Mouse (Mus musculus) frontal cortex, postnatal 25 days (tissue): ENCODE results near the gene Hist1h2bh.
"Not testable (repeated sequence)": the region's sequence is repeated elsewhere in the genome, so short reads cannot be mapped to it uniquely, and the experiment has no call there.

ENCODE experiments used
- DNase-seq, 2 experiments: peaks; one replicate each; pipeline ENCODE4 v3.0.0; 2022; ENCODE audit warnings: low spot score in 2 of 2

The Hist1h2bh gene

DNA sequence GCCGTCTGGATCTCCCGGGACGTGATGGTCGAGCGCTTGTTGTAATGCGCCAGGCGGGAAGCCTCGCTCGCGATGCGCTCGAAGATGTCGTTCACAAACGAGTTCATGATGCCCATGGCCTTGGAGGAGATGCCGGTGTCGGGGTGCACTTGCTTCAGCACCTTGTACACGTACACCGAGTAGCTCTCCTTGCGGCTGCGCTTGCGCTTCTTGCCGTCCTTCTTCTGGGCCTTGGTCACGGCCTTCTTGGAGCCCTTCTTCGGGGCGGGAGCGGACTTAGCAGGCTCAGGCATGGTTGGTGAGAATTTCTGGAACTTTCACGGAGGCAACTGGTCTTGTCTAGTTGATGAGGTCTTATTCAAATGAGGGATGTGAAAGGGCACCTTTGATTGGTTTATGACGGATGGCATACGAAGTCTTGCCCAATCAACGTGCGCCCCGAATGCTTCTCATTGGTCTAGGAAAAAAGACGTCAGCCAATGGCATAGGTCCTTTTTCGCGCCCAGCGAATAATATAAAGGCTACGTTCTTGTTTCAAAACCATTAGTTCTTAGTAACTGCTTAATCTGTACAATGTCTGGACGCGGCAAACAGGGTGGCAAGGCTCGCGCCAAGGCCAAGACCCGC, 30.8 kb upstream of the Hist1h2bh start, which contains the start of the genes Hist1h2bf and Hist1h2ad:
Gene Hist1h2bf, minus strand, starts transcription at position 299 of the 627 bp plus-strand sequence.
Gene Hist1h2ad, plus strand, starts transcription at position 484 of the 627 bp plus-strand sequence.
- DNase-seq = peak; percentile 78 to 87

DNA sequence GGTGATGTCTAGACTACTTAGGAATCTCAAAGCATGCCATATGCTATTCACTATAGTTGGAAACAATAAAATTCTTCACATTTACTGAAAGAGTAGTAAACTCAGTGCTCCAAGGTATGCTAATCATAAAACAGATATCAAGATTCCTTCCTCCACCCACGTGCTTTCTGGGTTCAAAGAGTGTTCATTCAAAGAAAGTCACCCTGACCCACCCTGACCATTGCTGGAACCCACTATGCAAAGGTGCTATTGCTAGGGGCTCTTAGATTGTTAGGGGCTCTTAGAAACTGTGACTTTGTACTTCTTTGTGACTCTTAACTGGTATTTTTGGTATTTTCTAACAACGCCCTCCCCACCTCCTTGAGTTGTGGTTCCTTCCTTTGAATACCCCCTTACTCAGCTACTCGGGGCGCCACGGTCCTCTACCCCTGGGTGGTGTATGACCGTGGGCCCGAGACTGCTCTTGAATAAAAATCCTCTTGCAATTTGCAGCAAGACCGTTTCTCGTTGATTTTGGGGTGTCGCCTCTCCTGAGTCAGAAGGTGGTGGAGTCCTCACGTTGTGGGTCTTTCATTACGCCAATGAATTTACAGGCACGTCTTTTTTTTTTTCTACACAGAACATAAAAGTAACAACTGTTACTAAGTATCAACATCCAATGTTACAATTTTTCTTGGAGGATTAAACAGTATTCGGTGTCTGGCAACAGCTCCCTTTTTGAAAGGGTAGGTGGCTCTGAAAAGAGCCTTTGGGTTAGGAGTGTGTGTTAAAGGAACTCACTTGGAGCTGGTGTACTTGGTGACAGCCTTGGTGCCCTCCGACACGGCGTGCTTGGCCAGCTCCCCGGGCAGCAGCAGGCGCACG, 30.1 kb upstream of the Hist1h2bh start:
- DNase-seq = not testable (repeated sequence)

DNA sequence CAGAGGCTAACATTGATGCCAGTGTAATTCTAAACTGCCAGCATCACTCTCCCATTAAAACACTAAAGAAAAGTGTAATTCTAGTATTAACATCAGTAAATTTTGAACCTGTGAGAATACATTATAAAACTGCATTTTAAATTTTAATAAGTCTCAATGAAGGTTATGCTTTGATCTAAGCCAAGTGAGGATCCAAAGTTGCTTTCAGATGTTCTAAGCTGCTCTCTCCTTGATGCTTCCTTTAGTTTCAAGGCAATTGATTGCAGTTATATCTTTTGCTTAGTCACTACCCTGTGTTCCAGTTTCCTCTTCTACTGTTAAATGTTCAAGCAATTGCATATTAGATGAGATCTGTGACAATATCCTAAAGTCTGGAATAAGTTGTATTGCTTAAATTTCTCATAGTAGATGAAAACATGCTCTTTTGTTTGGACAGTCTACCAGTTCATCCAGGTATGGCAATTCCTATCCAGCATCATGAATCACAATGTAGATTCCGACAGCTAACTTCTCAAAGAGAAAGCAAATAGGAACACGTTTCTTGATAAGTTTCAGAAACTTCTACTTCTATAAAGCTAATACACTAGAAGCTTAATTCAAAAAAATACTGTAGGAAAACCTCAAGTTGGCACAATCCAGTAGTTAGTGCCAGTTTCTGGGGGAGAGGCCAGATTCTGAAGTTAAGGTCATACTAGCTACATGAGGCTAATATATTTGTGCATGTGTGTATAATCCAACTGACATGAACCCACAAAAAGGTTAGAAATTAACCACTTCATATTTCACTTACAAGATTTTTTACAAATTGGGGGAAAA, 29.2 kb upstream of the Hist1h2bh start:
- no peak for DNase-seq

DNA sequence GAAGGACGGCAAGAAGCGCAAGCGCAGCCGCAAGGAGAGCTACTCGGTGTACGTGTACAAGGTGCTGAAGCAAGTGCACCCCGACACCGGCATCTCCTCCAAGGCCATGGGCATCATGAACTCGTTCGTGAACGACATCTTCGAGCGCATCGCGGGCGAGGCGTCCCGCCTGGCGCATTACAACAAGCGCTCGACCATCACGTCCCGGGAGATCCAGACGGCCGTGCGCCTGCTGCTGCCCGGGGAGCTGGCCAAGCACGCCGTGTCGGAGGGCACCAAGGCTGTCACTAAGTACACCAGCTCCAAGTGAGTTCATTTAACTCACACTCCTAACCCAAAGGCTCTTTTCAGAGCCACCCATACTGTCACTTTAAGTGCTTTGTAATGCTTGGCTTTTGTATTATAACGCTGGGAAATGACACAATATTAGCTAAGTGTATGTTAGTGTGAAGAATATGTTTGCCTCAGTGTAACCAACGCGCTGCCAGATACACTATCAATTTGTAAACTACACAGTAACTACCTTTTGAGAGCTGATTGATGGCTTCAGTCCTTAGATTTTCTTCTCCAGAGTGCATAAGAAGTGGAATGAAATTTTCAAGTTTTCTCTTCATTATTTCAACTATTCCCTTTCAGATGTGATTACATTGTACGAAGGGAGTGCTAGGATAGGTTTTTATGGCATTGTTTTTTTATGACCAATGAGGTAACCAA, 28.5 kb upstream of the Hist1h2bh start:
- not testable (repeated sequence) for DNase-seq

DNA sequence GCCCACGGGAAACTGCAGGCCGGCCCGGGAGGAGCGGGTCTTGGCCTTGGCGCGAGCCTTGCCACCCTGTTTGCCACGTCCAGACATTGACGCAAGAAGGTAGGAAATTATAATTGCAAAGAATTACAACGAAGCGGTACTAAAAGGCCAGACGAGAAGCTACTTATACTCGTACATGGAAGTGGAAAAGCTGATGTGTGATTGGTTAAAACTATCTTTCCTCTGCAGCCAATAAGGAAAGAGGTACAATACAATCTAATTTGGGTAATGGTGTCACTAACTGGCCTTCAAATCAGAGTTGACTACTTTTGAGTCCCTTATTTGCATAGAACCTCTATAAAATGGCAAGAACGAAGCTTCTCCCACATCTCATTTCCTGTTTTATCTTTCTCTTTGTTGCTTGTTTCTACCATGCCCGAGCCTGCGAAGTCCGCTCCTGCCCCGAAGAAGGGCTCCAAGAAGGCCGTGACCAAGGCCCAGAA, 27.9 kb upstream of the Hist1h2bh start, which contains the start of the genes Hist1h2ae and Hist1h2bg:
Gene Hist1h2ae, minus strand, starts transcription at position 199 of the 482 bp plus-strand sequence.
Gene Hist1h2bg, plus strand, starts transcription at position 375 of the 482 bp plus-strand sequence.
- DNase-seq = peak; percentile 58 to 66

DNA sequence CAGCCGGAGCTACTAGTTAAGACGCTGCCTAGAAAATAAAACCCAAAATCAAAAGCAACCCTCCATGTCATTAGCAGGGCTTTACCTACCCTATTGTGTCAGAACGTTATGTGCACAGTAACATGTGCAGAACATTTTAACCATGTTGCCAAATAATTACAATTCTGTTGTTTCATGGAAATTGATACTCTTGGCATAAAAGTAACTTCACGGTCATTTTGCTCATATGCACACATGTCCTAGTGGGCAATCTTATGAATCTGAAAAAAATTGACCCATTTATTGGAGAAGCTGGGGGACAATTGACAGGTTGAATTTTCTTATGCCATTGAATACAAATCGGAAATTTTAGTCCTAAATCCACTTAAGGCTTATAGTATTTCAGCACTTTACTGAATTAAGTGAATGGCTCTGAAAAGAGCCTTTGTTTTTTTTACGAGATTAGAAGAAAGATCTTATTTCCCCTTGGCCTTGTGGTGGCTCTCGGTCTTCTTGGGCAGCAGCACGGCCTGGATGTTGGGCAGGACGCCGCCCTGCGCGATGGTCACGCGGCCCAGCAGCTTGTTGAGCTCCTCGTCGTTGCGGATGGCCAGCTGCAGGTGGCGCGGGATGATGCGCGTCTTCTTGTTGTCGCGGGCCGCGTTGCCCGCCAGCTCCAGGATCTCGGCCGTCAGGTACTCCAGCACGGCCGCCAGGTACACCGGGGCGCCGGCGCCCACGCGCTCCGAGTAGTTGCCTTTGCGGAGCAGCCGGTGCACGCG, 27.2 kb upstream of the Hist1h2bh start:
- DNase-seq = not testable (repeated sequence)

DNA sequence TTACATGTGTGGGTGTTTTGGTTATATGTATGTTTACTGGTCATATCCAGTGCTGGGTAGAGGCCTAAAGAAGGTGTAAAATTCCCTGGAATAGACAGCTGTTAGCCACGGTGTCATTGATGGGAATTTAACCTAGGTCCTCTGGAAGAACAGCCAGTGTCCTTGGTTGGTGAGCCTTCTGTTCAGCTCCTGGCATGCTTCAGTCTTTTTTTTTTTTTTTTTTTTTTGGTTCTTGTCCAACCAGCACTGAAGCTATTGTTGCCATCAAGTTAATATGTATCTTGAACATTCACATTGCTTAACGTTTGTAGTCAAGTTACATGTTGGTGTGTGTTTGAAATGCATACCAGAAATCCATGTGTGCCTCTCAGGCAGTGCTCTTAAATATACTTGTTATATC, 21.3 kb upstream of the Hist1h2bh start:
- no peak for DNase-seq

DNA sequence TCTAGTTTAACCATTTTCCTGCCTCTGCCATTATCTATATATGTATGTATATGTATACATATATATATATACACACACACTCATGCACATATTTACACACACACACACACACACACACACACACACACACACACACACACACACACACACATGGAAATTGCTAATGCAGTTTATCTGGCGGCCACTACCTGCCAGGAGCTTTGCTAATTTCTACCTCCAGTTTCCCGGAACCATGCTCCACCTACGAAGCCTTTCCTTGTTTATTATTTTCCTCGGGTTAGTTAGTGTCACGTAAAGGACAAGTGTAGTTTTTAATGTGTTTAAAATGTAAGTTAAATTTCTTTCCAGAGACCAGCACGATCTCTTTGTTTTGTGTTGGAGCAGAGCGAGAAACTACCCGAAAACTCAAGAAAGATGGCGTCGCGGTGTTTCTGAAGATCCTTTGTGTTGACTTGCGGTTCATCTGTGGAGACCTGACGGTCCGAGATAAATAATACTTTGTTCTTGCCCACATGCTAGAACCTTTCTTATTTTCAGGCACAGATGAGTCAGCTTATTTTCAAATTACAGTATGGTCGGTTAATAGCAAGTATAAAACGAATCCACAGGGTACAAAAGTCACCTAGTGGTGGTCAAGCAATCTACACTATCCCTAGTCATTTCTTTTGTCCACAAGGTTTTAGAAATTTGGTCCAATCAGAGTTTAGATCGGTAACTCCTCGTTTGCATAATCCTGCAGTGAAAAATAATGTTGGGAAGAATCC, 19.7 kb upstream of the Hist1h2bh start:
- DNase-seq = no peak

DNA sequence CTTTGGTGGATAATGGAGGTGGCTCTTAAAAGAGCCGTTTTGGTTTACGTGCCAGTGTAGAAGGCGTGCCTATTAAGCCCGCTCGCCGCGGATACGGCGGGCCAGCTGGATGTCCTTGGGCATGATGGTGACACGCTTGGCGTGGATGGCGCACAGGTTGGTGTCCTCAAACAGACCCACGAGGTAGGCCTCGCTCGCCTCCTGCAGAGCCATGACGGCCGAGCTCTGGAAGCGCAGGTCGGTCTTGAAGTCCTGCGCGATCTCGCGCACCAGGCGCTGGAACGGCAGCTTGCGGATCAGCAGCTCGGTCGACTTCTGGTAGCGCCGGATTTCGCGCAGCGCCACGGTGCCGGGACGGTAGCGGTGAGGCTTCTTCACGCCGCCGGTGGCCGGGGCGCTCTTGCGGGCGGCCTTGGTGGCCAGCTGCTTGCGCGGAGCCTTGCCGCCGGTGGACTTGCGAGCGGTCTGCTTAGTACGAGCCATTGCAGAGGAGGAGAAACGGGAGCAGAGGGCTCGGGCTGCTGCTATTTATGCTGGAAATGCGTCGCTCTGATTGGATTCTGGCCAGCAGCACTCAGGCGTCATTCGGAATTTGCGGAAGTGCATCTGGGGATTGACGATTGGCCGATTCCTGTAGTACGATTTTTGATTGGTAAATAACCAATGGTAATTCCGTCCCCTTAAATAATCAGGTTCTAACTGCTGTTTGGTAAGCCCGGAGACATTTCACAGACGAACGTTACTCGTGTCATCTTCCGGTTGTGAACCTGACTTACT, 18.9 kb upstream of the Hist1h2bh start, which contains the start of gene Hist1h3e:
Gene Hist1h3e, minus strand, starts transcription at position 487 of the 777 bp plus-strand sequence.
- peak; percentile 93 to 94 for DNase-seq

DNA sequence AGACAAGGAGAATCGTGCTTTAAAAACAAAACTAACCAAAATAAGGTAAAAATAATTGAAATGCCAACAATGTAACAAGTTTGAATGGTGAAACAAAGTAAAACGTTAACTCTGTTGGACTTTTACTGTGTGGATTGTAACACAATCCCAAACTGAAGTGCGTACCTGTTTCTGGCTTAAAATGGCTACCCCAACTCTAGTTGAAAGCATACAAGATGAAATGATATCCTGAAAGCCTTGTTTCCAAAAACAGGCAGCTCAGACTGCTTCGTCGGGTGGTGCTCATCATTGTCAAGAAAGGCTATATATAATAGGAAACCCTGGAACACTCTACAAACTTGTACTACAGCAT, 18.3 kb upstream of the Hist1h2bh start:
- DNase-seq = not testable (repeated sequence)

DNA sequence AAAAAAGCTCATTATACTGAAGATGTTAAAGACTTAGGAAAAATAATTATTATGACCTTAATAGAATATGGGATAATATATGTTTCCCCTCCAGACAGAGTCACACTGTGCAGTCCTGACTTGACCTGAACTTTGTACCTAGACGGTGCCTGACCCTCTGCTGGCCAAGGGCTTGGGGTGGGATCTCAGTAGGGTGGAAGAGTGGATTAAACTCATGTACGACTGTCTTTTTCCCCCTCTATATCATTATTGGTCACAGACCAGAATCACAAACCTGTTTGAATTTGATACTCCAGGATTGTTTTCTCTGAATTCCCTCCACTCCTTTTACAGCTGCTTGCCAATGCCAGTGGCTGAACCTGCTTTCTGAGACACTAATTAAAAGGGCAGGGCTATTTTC, 17.5 kb upstream of the Hist1h2bh start:
- DNase-seq = not testable (repeated sequence)

DNA sequence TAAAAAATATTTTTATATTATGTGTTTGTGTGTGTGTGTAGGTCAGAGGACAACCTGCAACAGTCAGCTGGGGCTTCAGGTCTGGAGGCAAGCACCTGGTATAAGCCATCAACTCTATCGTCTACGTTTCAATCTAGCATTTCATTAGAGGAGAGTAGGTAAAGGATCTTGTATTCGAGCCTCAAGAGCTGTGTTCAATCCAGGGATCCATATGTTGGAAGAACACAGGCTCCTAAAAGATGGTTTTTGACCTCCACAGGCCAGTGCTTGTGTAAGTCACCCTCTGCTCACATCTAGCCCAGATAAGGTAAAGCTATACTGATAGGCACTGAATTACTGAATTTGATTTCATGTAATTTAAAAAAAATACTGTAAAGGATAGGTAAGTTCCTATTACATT, 13.7 kb upstream of the Hist1h2bh start:
- no peak for DNase-seq

DNA sequence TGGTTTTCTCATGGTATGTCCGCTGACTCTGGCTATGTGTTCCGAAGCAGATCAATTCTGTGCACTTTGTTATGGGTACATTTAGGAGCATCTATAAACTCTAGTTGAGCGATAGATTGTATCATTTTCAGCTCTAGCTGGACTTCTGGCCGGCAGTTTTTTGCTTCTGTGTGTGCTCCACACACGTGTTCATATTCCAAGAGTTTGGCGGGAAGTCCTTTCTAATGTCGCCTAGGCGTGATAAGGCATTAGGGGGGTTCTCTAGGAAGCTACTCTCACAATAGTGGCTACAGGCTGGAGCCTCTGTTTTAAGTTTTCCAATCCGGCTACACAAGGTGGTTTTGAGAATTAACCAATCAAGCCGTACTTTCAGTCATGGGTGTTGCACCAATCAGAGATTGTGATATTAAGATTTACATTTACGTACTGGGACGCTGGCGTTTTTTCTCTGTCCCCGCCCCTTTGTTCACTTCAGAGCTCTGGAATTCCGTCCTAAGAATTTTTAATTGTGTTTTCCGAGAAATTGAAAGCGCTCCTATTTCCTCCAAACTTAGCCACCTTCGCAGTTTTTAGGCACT, 12.7 kb upstream of the Hist1h2bh start:
- peak in 1 of 2 experiments; percentile 48 for DNase-seq

DNA sequence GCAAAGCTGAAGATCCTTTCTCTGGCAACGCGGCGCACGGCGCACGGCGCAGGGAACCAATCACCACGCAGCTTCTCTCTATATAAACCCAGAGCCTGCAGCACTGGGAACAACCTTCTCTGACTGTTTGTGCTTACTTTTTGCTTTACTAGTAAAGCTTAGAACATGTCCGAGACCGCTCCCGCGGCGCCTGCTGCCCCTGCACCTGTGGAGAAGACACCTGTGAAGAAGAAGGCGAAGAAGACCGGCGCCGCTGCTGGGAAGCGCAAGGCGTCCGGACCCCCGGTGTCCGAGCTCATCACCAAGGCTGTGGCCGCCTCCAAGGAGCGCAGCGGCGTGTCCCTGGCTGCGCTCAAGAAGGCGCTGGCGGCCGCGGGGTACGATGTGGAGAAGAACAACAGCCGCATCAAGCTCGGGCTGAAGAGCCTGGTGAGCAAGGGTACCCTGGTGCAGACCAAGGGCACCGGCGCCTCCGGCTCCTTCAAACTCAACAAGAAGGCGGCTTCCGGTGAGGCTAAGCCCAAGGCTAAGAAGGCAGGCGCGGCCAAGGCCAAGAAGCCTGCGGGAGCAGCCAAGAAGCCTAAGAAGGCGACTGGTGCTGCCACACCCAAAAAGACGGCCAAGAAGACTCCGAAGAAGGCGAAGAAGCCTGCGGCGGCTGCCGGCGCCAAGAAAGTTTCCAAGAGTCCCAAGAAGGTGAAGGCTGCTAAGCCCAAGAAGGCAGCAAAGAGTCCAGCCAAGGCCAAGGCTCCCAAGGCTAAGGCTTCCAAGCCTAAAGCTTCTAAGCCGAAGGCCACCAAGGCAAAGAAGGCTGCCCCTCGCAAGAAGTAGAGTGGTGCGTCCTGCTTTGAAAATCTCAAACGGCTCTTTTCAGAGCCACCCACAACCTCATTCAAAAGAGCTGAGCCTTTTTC, 12.0 kb upstream of the Hist1h2bh start:
- peak; percentile 67 to 71 for DNase-seq

DNA sequence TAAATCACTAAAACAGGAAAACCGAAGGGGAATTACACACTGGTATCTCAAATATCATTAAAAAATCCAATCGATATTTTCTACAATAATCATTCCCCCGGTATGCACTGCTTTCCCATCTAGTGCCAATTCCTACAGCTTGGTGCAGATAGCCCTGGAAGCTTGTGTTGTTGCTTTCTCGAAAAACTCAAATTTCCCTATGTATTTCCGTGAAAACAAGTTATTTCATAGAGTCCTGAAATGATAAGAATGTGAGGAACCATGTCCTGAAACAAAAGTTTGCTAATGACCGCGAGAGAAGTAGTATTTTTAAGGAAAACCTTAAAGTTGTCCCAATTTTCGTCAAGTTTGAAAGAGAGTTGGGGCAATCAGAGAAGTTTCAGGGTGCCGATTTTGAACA, 11.2 kb upstream of the Hist1h2bh start:
- DNase-seq = no peak

DNA sequence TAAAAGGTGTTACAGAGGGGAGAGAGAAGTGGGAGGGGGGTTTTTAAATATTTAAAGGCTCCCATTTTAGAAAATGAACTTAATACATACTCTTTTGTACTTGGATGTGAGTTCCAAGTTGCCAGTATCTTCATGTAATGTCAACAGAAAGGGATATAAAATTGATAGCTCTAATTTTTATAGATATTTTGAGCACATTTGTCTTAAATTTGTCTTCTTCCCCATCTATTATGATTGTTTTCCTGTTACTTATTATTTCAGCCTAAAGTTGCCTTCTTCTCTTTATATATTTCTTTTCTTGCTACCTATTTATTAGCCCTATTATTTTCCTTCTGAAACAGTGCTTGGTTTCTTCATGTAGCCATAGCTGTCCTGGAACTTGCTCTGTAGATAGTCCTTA, 9.8 kb upstream of the Hist1h2bh start, which contains the start of gene Hist1h1d:
Gene Hist1h1d, plus strand, starts transcription at position 301 of the 400 bp plus-strand sequence.
- DNase-seq = no peak
